Mouse (Mus musculus) small intestine, adult 2 months (tissue): ENCODE results near the gene Alpl. TPM values are rescaled to one million over a fixed set of nuclear protein-coding genes. Genes with fewer than 3 reads are reported as not detected.

Experiments
- H3K27ac ChIP-seq: fragments of 200-500 bp; 2 replicates; pipeline ENCODE4 v1.5.1; 2012; ENCODE audit warnings: low read depth, low read length, control low read depth, inconsistent platforms; ENCODE audit not compliant: insufficient read depth
- H3K27me3 ChIP-seq: fragments of 200-500 bp; 2 replicates; pipeline ENCODE4 v1.6.1; 2012; ENCODE audit warnings: mild to moderate bottlenecking, moderate library complexity, low read length, inconsistent platforms; ENCODE audit not compliant: control insufficient read depth, insufficient read depth
- H3K36me3 ChIP-seq: fragments of 200-500 bp; 2 replicates; pipeline ENCODE4 v1.6.1; 2012; ENCODE audit warnings: mild to moderate bottlenecking, low read length, control low read depth, inconsistent platforms; ENCODE audit not compliant: control insufficient read depth, insufficient read depth
- H3K4me1 ChIP-seq: fragments of 200-500 bp; 2 replicates; pipeline ENCODE4 v1.6.1; 2012; ENCODE audit warnings: low read length, inconsistent platforms, mixed read lengths; ENCODE audit not compliant: control insufficient read depth, insufficient read depth, insufficient read length
- H3K4me3 ChIP-seq: fragments of 200-500 bp; 2 replicates; pipeline ENCODE4 v1.5.1; 2012; ENCODE audit warnings: low read depth, mild to moderate bottlenecking, control low read depth, inconsistent platforms, low read length, moderate library complexity
- CTCF ChIP-seq: fragments of 200-500 bp; IDR thresholded peaks from 2 replicates; pipeline ENCODE4 v1.5.1; 2012; ENCODE audit warnings: low read depth, mild to moderate bottlenecking, control low read depth, inconsistent platforms, low read length, moderate library complexity, mixed read lengths; ENCODE audit not compliant: insufficient replicate concordance, insufficient read length; ENCODE audit errors: extremely low read depth
- POLR2A ChIP-seq: fragments of 200-500 bp; IDR thresholded peaks from 2 replicates; pipeline ENCODE4 v1.6.1; 2012; ENCODE audit warnings: low read depth, mild to moderate bottlenecking, control low read depth, inconsistent platforms, low read length, moderate library complexity
- WGBS: fragments of 180-500 bp; shearing (Covaris S2); methylation state at CpG from one replicate; pipeline ENCODE4 v1.1.7; 2018; 5-methylcytosine and 5-hydroxymethylcytosine counted together
- polyA plus RNA-seq: library from polyadenylated mRNA; depleted of rRNA; stranded (reverse); fragments of >200 nt; gene quantifications from 2 replicates; pipeline ENCODE4 v1.2.3, GENCODE M21; 2012

The Alpl gene
- polyA plus RNA-seq, 1 experiment = 2.8 TPM

DNA sequence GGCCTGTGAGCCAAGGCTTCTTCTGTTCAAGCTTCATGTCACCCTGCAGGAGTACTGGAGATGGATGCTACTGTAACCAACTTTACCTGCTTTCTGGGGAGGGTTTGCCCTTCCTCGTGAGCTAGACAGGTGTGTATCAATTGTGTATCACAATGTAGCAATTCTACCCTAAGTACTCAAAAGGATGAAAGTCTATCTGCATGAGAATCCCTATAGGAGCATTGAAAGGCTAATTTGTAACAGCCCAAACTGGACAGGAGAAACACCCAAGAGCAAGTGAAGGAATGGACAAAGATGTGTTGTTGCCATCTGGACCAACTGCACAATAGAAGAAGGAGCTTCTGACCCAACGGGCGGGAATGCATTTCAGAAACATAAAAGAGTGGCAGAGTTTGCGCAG, 18.3 kb downstream of the Alpl start:
- H3K36me3 ChIP-seq = no peaks in the 10 kb centered on the region
- 84% methylated on average over 4 of the region's 4 CpGs for WGBS
- TF ChIP-seq POLR2A = no peak
- H3K27ac ChIP-seq = no peak overlapping the region
- H3K4me1 ChIP-seq = peaks cover 2% of the 10 kb centered on the region; the same call in 1 of the 2 replicates
- H3K4me3 ChIP-seq = no peak overlapping the region
- H3K27me3 ChIP-seq = no peaks in the 10 kb centered on the region

- H3K27me3 ChIP-seq = no peaks in the 10 kb centered on the region
- WGBS = 38% methylated on average over 6 of the region's 6 CpGs
- no peak for TF ChIP-seq CTCF
- TF ChIP-seq POLR2A = no peak
- no peak overlapping the region for H3K4me3 ChIP-seq
- no peak overlapping the region for H3K27ac ChIP-seq
- H3K4me1 ChIP-seq = peaks cover 2% of the 10 kb centered on the region; the same call in 1 of the 2 replicates
- H3K36me3 ChIP-seq = no peaks in the 10 kb centered on the region
Measured at GRCm38 (mm10) chr4:137774505-137774904, 21.7 kb downstream of the Alpl start.

DNA sequence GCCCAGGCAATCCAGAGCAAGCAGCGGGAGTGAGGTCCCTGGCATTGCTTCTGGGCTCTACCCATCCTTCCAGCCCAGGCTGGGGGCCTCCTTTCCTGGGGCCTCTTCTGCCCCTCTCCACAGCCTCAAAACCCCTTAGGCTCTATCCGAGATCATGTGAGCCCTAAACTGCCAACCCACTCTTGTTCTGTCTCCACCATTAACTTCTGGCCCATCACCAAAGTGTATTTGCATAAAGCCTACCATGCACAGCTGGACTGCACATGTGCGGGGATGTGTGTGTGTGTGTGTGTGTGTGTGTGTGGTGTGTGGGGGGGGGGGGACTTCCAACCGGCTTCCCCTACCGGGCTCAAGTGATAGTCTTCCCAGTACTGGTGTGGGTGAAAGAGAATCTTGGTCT, 22.2 kb downstream of the Alpl start:
- no peaks in the 10 kb centered on the region for H3K36me3 ChIP-seq
- TF ChIP-seq POLR2A (no peak), CTCF (no peak)
- no peak overlapping the region for H3K27ac ChIP-seq
- H3K4me1 ChIP-seq = peaks cover 2% of the 10 kb centered on the region; the same call in 1 of the 2 replicates
- no peak overlapping the region for H3K4me3 ChIP-seq
- H3K27me3 ChIP-seq = no peaks in the 10 kb centered on the region
- WGBS = 74% methylated on average over 5 of the region's 5 CpGs

DNA sequence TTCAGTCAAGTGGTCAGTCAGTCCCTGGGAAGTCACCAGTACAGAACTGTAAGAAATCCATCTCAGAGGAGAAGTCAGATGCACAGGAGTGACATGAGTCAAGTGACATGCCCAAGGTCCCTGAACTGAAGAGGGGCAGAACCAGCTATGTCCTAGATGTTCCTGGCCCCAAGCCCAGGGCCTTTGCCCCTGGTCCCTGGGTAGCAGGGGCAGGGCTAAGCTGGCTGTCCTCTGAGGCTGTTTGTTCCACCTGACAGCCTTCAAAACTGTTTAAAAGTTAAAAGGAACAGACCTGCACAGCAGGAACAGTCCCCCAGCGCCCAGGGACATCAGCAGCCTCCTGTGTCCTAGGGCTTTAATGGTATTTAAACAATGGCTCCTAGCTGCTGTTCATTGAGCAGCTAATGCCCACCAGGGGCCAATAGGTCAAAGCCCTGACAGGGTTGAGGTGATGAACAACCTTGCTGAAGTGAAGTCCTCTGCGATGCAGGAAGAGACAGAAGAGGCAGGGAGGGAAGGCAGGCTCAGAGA, 22.8 kb downstream of the Alpl start:
- Histone ChIP-seq H3K36me3 (no peaks in the 10 kb centered on the region), H3K27me3 (no peaks in the 10 kb centered on the region), H3K27ac (no peak overlapping the region), H3K4me3 (no peak overlapping the region), H3K4me1 (peaks cover 2% of the 10 kb centered on the region; the same call in 1 of the 2 replicates)
- no peak for TF ChIP-seq POLR2A
- no peak for TF ChIP-seq CTCF
- WGBS = 74% methylated on average over 2 of the region's 2 CpGs

DNA sequence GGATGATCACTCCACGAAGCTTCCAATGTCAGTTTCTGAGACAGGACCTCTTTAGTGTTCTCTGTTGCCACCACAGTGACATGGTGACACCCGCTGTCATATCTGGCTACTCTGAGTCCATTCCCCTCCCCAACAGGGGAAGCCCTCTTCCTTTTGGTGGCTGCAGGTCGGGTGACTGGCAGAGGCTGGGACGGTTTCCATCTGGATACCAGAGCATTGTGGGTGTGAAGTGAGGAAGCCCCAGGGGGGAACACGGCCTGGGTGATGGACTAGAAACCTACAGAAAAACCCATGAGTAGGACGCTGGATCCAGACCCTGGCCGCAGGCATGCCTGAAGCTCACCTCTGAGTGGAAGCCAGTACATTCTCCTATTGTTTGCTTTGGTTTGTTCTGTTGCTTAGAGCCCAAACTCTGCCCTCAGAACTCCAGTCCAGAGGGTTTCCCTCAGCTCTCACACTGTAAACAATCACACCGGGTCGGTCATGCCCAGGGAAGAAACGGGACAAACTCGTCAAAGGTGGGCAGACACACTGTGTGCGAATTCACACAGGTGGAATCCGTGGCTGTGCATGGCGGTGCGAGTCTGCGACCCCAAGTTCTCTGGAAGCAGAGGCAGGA, 23.6 kb downstream of the Alpl start:
- H3K36me3 ChIP-seq = no peaks in the 10 kb centered on the region
- no peak for TF ChIP-seq CTCF
- no peak for TF ChIP-seq POLR2A
- H3K27ac ChIP-seq = no peak overlapping the region
- peaks cover 2% of the 10 kb centered on the region; the same call in 1 of the 2 replicates for H3K4me1 ChIP-seq
- no peak overlapping the region for H3K4me3 ChIP-seq
- 77% methylated on average over 16 of the region's 16 CpGs for whole genome bisulfite sequencing
- H3K27me3 ChIP-seq = no peaks in the 10 kb centered on the region

DNA sequence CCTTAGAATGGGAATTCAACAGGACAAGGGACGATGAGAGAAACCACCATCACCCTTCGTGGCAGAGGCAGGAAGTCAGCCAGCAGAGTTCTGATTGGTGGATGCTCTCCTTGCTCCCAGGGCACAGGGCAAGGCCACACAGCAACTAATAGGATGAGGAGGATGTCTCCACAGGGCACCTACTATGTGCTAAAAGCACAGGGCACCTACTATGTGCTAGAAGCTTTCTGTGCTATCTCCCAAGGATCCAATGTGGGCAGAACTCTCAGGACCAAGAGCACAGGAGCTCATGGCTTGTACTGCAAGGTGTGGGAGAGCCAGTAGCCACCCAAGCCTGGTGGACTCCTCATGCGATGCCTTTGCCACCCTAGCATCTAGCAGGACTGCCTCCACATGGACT, 24.4 kb downstream of the Alpl start:
- Histone ChIP-seq H3K4me1 (peaks cover 2% of the 10 kb centered on the region; the same call in 1 of the 2 replicates), H3K4me3 (no peak overlapping the region), H3K27me3 (no peaks in the 10 kb centered on the region), H3K36me3 (no peaks in the 10 kb centered on the region), H3K27ac (no peak overlapping the region)
- WGBS = 67% methylated on average over 3 of the region's 3 CpGs
- TF ChIP-seq CTCF (no peak), POLR2A (no peak)

- Histone ChIP-seq H3K4me3 (no peak overlapping the region), H3K4me1 (peaks cover 2% of the 10 kb centered on the region; the same call in 1 of the 2 replicates), H3K36me3 (no peaks in the 10 kb centered on the region), H3K27ac (no peak overlapping the region), H3K27me3 (no peaks in the 10 kb centered on the region)
- TF ChIP-seq CTCF = no peak
- no peak for TF ChIP-seq POLR2A
- 71% methylated on average over 14 of the region's 14 CpGs for WGBS
Measured at GRCm38 (mm10) chr4:137770901-137771612, 25.1 kb downstream of the Alpl start.

DNA sequence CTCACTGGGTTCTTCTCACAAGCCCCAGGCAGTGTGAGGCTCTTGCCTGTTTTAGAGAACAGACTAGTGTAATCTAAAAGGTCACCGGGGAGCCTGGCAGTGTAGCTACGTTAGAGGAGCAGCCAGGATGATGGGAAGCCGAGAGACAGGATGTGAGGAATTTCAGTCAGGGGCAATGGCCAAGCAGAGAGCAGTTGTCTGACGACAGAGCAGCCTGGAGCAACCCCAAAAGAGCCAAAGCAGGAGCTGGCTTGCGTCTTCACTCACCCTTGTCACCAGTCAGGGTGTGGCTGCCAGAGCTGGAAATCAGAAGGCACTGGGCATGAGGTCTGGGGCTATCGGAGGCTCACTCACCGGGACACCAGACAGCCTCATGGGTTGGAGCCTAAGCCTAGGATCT, 26.5 kb downstream of the Alpl start:
- H3K36me3 ChIP-seq = no peaks in the 10 kb centered on the region
- no peaks in the 10 kb centered on the region for H3K27me3 ChIP-seq
- no peak overlapping the region for H3K4me3 ChIP-seq
- TF ChIP-seq CTCF (no peak), POLR2A (no peak)
- H3K27ac ChIP-seq = no peak overlapping the region
- 46% methylated on average over 7 of the region's 7 CpGs for WGBS
- 0 out of 2 replicates have a peak, but pooled peaks cover under 1% of the 10 kb centered on the region for H3K4me1 ChIP-seq
